Mouse (Mus musculus): Measurements from ENCODE around the gene Kansl1. TPM values are rescaled to one million over a fixed set of nuclear protein-coding genes. Genes with fewer than 3 reads are reported as not detected.

Kansl1 gene
- total and polyA plus RNA-seq, 2 experiments from 2014 or later: 19.0 to 75.5 TPM

GRCm38 (mm10) chr11:104311643-104312042 is 157.0 kb downstream of the Kansl1 start:
- Histone ChIP-seq H3K27me3 (ENCODE audit: insufficient read depth, low read length) (no peaks in the 10 kb centered on the region), H3K9me3 (ENCODE audit: low read length) (no peaks in the 10 kb centered on the region), H3K4me3 (ENCODE audit: low read length) (no peak overlapping the region), H3K4me2 (ENCODE audit: low read depth, low read length) (no peak overlapping the region), H3K36me3 (ENCODE audit: insufficient read depth, low read length) (peaks cover 19% of the 10 kb centered on the region; the same call in 1 of the 2 replicates), H3K27ac (no peak overlapping the region), H3K9ac (replicated peaks; ENCODE audit: low read length) (no peak overlapping the region), H3K4me1 (ENCODE audit: insufficient read depth, low read length) (no peaks in the 10 kb centered on the region)
- no peak for DNase-seq (ENCODE audit: low spot score)
- 69% methylated on average over 7 of the region's 7 CpGs for WGBS
- TF ChIP-seq CTCF (IDR thresholded peaks at IDR 0.05; ENCODE audit: low read depth): peak; percentile 60
- no peak for ATAC-seq

DNA sequence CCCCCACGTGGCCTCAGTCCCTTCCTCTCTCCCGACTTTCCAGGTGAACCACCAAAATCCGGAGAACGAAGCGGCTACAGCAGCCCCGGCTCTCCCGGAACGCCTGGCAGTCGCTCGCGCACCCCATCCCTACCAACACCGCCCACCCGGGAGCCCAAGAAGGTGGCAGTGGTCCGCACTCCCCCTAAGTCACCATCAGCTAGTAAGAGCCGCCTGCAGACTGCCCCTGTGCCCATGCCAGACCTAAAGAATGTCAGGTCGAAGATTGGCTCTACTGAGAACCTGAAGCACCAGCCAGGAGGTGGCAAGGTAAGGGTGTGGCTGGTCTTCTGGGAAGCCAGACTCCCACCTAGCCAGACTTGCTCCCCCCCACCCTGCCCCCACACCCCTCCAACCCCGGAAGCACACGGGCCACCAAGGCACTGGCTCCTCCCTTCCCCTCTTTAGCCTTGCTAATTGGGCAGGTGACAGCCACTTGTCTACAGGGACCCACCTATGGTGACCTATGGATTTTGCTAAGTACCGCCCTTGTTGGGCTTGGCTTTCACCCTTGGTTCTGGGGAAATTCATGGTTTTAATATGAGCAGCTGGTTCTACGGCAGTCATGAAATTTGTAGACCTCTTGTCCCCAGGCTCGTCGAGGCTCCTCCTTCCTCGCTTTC is 158.3 kb downstream of the Kansl1 start:
- no peak overlapping the region; the same call in 1 of the 2 replicates for H3K27ac ChIP-seq
- H3K4me3 ChIP-seq (ENCODE audit: low read length): no peak overlapping the region
- no peaks in the 10 kb centered on the region for H3K9me3 ChIP-seq (ENCODE audit: low read length)
- no peaks in the 10 kb centered on the region for H3K27me3 ChIP-seq (ENCODE audit: insufficient read depth, low read length)
- no peak overlapping the region for H3K9ac ChIP-seq (replicated peaks; ENCODE audit: low read length)
- no peak for TF ChIP-seq CTCF (IDR thresholded peaks at IDR 0.05; ENCODE audit: low read depth)
- DNase-seq (ENCODE audit: low spot score) (no peak), ATAC-seq (no peak)
- no peaks in the 10 kb centered on the region for H3K4me1 ChIP-seq (ENCODE audit: insufficient read depth, low read length)
- H3K4me2 ChIP-seq (ENCODE audit: low read depth, low read length): no peak overlapping the region
- WGBS: 18% methylated on average over 23 of the region's 23 CpGs
- peaks cover 22% of the 10 kb centered on the region; the same call in 1 of the 2 replicates for H3K36me3 ChIP-seq (ENCODE audit: insufficient read depth, low read length)

GRCm38 (mm10) chr11:104309377-104310225 is 159.1 kb downstream of the Kansl1 start:
- H3K27ac ChIP-seq: no peak overlapping the region; the same call in 1 of the 2 replicates
- H3K9me3 ChIP-seq (ENCODE audit: low read length): no peaks in the 10 kb centered on the region
- no peak overlapping the region for H3K4me2 ChIP-seq (ENCODE audit: low read depth, low read length)
- no peak for DNase-seq (ENCODE audit: low spot score)
- no peak overlapping the region for H3K9ac ChIP-seq (replicated peaks; ENCODE audit: low read length)
- H3K4me3 ChIP-seq (ENCODE audit: low read length): no peak overlapping the region
- H3K27me3 ChIP-seq (ENCODE audit: insufficient read depth, low read length): no peaks in the 10 kb centered on the region
- 45% methylated on average over 12 of the region's 12 CpGs for WGBS
- no peak for TF ChIP-seq CTCF (IDR thresholded peaks at IDR 0.05; ENCODE audit: low read depth)
- H3K36me3 ChIP-seq (ENCODE audit: insufficient read depth, low read length): peaks cover 23% of the 10 kb centered on the region; the same call in 1 of the 2 replicates
- H3K4me1 ChIP-seq (ENCODE audit: insufficient read depth, low read length): no peaks in the 10 kb centered on the region
- no peak for ATAC-seq

DNA sequence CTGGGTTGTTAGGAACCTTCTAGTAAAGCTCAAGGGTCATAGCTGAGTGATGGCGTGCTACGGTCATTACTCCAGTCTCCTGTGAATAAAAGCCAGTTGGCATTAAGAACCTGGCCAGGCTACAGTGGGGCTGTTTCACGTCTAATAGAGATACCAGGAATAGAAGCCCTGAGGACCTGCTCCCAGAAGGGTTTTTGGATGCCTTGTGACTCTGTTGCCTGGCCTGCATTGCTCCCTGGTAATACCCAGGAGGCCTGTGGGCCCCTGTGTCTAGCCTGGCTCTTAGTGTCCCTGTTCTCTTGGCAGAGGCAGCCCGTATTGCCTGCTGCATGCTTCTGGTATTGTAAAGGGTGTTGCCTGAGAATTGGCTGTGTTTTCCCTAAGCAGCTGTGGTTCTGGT is 161.5 kb downstream of the Kansl1 start:
- no peaks in the 10 kb centered on the region for H3K4me1 ChIP-seq (ENCODE audit: insufficient read depth, low read length)
- no peak for TF ChIP-seq CTCF (IDR thresholded peaks at IDR 0.05; ENCODE audit: low read depth)
- ATAC-seq (no peak), DNase-seq (ENCODE audit: low spot score) (no peak)
- H3K9ac ChIP-seq (replicated peaks; ENCODE audit: low read length): no peak overlapping the region
- H3K36me3 ChIP-seq (ENCODE audit: insufficient read depth, low read length): peaks cover 24% of the 10 kb centered on the region
- no peaks in the 10 kb centered on the region for H3K27me3 ChIP-seq (ENCODE audit: insufficient read depth, low read length)
- no peak overlapping the region for H3K4me2 ChIP-seq (ENCODE audit: low read depth, low read length)
- WGBS: 48% methylated on average over 4 of the region's 4 CpGs
- H3K27ac ChIP-seq: no peak overlapping the region
- H3K9me3 ChIP-seq (ENCODE audit: low read length): no peaks in the 10 kb centered on the region
- H3K4me3 ChIP-seq (ENCODE audit: low read length): no peak overlapping the region

GRCm38 (mm10) chr11:104306483-104306882 is 162.2 kb downstream of the Kansl1 start:
- ATAC-seq: no peak
- Histone ChIP-seq H3K4me1 (ENCODE audit: insufficient read depth, low read length) (no peaks in the 10 kb centered on the region), H3K27me3 (ENCODE audit: insufficient read depth, low read length) (no peaks in the 10 kb centered on the region), H3K36me3 (ENCODE audit: insufficient read depth, low read length) (peaks cover 23% of the 10 kb centered on the region), H3K9me3 (ENCODE audit: low read length) (no peaks in the 10 kb centered on the region), H3K4me3 (ENCODE audit: low read length) (no peak overlapping the region), H3K4me2 (ENCODE audit: low read depth, low read length) (no peak overlapping the region), H3K9ac (replicated peaks; ENCODE audit: low read length) (no peak overlapping the region), H3K27ac (no peak overlapping the region)
- no peak for TF ChIP-seq CTCF (IDR thresholded peaks at IDR 0.05; ENCODE audit: low read depth)
- 92% methylated on average over 13 of the region's 13 CpGs for WGBS
- no peak for DNase-seq (ENCODE audit: low spot score)

GRCm38 (mm10) chr11:104305711-104306110 is 162.9 kb downstream of the Kansl1 start:
- ATAC-seq (no peak), DNase-seq (ENCODE audit: low spot score) (no peak)
- no peak overlapping the region for H3K4me3 ChIP-seq (ENCODE audit: low read length)
- 95% methylated on average over 7 of the region's 7 CpGs for WGBS
- H3K36me3 ChIP-seq (ENCODE audit: insufficient read depth, low read length): peaks cover 22% of the 10 kb centered on the region
- H3K4me1 ChIP-seq (ENCODE audit: insufficient read depth, low read length): no peaks in the 10 kb centered on the region
- no peaks in the 10 kb centered on the region for H3K27me3 ChIP-seq (ENCODE audit: insufficient read depth, low read length)
- H3K9me3 ChIP-seq (ENCODE audit: low read length): no peaks in the 10 kb centered on the region
- H3K4me2 ChIP-seq (ENCODE audit: low read depth, low read length): no peak overlapping the region
- H3K9ac ChIP-seq (replicated peaks; ENCODE audit: low read length): no peak overlapping the region
- TF ChIP-seq CTCF (IDR thresholded peaks at IDR 0.05; ENCODE audit: low read depth): no peak
- no peak overlapping the region for H3K27ac ChIP-seq
